Mouse (Mus musculus) embryonic facial prominence, embryonic 10.5 days (tissue): ENCODE results near the gene Olfr821. TPM values are rescaled to one million over a fixed set of nuclear protein-coding genes. Genes with fewer than 3 reads are reported as not detected.
"Not testable (repeated sequence)": the region's sequence is repeated elsewhere in the genome, so short reads cannot be mapped to it uniquely, and the experiment has no call there.

Source experiments
- DNase-seq: peaks from one replicate; pipeline ENCODE4 v3.0.0-alpha.2; 2017; ENCODE audit warnings: low spot score
- H3K27ac ChIP-seq: fragments of 300-500 bp; sonication (generic); replicated peaks from 2 replicates; pipeline ENCODE4 v1.5.1; 2016; ENCODE audit warnings: mild to moderate bottlenecking
- H3K27me3 ChIP-seq: fragments of 300-500 bp; sonication (generic); replicated peaks from 2 replicates; pipeline ENCODE4 v1.6.1; 2016; ENCODE audit warnings: low read depth, mild to moderate bottlenecking; ENCODE audit not compliant: poor library complexity, severe bottlenecking
- H3K36me3 ChIP-seq: fragments of 300-500 bp; sonication (generic); replicated peaks from 2 replicates; pipeline ENCODE4 v1.6.1; 2016; ENCODE audit warnings: mild to moderate bottlenecking, moderate library complexity
- H3K4me1 ChIP-seq: fragments of 300-500 bp; sonication (generic); 2 replicates; pipeline ENCODE4 v1.6.1; 2016
- H3K4me3 ChIP-seq: fragments of 300-500 bp; sonication (generic); 2 replicates; pipeline ENCODE4 v1.5.1; 2016; ENCODE audit warnings: mild to moderate bottlenecking, moderate library complexity
- H3K9me3 ChIP-seq: fragments of 300-500 bp; sonication (generic); 2 replicates; pipeline ENCODE4 v1.6.1; 2016; ENCODE audit warnings: mild to moderate bottlenecking
- WGBS: fragments of 180-500 bp; shearing (Covaris S2); methylation state at CpG from one replicate; pipeline ENCODE4 v1.1.7; 2016; 5-methylcytosine and 5-hydroxymethylcytosine counted together
- polyA plus RNA-seq: library from polyadenylated mRNA; unstranded; fragments of >200 nt; fragmentation: Nextera tagmentation; extraction: Ambion mirVana; gene quantifications from 2 replicates; pipeline ENCODE4 v1.2.1, GENCODE M21; 2016

Gene Olfr821
- not detected in 2 replicates for polyA plus RNA-seq

DNA sequence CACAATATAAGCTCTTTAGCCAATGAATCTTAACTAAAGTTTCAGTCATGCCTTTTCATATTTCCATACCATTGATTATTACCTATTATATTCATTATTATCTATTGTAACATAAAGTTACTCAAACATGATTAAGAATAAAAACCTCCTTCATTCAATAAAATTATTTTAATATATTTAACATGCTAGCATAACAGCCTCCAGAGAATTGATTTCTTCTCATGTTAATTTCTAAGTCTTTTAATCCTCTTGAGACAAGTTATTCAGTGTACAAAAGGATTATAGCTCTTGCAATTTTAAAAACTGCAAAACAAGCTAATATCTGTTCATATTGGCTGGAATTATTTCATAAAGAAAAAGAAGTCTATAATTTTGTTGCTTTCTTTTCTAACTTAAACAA lies at the start of gene Olfr821:
Gene Olfr821 (plus strand): TSS at position 301 of the 400 bp plus-strand sequence.
- Histone ChIP-seq H3K36me3 (no peaks in the 10 kb centered on the region), H3K27ac (no peak within 1 kb of the TSS), H3K4me3 (no peak within 1 kb of the TSS), H3K9me3 (no peaks in the 10 kb centered on the region), H3K27me3 (no peaks in the 10 kb centered on the region), H3K4me1 (no peaks in the 10 kb centered on the region)
- DNase-seq = no peak

DNA sequence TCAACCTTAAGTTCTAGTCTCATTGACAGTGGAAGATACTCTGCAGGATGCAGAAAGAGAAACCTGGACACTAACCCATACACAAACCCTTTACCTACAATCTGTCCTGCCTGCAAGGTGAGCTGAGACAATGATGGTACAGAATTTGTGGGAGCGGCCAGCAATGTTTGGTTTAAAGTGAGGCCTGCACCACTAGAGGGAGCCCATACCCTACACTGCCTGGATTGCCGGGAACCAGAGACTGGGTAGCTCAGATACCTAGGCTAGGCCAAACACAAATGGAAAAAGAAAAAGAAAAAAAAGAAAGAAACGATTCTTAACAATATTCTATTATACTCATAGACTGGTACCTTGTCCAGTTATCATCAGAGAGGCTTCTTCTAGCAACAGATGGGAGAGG lies 48.3 kb upstream of the Olfr821 start:
- H3K27ac ChIP-seq, H3K4me3 ChIP-seq, DNase-seq, H3K9me3 ChIP-seq, H3K4me1 ChIP-seq, H3K36me3 ChIP-seq, H3K27me3 ChIP-seq: not testable (repeated sequence)
- no CpG with 5 or more reads among the region's 3 CpGs for WGBS

DNA sequence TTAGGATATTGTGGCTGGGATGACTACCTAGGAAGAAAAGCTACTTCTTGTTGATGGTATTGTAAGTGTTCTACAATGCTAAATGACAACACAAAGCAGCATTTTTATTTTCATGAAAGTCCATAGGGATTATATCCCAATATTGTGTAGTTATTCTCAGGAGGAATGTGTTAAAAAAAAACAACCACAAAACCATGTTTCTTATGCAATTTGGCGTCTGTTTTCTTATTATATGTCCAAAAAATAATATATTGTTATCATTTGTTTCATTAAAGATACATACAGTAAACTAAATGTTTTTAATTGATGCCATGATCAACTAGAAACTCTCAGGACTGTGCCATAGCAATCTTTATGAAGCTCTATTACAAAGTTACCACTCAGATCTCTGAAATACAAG lies 45.2 kb upstream of the Olfr821 start, which contains the start of gene Gm10310:
Gene Gm10310 (minus strand): TSS at position 101 of the 400 bp plus-strand sequence.
- H3K9me3 ChIP-seq, H3K4me1 ChIP-seq, H3K27ac ChIP-seq, H3K4me3 ChIP-seq, DNase-seq, H3K36me3 ChIP-seq, H3K27me3 ChIP-seq: not testable (repeated sequence)
- no CpG with 5 or more reads among the region's 1 CpGs for WGBS

DNA sequence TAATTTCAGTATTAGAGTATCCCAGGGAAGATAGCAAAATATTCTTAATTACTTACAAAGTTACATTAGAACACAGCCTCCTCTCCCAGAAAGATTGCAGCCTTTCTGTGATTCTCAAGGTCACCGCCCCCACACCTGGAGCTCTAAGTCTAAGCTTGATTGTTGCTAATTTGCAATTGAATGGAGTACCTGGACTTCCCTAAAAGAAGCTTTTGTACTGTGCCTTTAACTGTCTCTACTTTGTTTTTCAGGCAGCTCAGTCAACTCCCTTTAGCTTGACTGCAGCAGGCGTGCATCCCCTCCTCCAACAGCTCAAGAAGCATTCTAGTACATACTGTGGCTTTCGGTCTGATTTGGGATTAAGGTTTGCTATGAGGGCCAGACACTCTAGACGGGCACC lies 26.0 kb upstream of the Olfr821 start:
- 87% methylated on average over 4 of the region's 4 CpGs for WGBS
- DNase-seq = not testable (repeated sequence)

DNA sequence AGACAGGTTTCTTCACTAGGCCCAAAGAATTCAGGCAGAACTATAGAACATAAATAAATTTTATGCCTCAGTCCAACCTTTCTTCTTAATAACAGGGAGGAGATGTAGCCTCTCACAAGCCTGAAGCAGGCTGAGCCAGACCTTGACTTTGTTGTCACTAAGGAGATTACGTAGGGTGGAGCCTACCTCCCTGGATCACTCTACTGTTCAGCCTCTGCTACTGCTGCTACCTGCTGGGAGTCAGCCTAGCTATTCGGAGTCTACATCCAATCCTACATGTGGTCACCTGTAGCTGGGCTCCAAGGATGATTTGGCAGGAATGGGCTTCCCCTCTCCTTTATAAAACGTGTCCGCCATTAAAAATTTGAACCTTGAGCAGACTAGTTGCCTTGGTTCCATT lies 24.8 kb upstream of the Olfr821 start:
- not testable (repeated sequence) for H3K4me3 ChIP-seq, H3K9me3 ChIP-seq, H3K36me3 ChIP-seq, H3K27ac ChIP-seq, H3K27me3 ChIP-seq, DNase-seq, H3K4me1 ChIP-seq
- 89% methylated on average over 4 of the region's 4 CpGs for WGBS

More for the DNA sequence above, 26.0 kb upstream of the Olfr821 start:
- not testable (repeated sequence) for H3K27ac ChIP-seq, H3K4me3 ChIP-seq, H3K36me3 ChIP-seq, H3K4me1 ChIP-seq, H3K27me3 ChIP-seq, H3K9me3 ChIP-seq

DNA sequence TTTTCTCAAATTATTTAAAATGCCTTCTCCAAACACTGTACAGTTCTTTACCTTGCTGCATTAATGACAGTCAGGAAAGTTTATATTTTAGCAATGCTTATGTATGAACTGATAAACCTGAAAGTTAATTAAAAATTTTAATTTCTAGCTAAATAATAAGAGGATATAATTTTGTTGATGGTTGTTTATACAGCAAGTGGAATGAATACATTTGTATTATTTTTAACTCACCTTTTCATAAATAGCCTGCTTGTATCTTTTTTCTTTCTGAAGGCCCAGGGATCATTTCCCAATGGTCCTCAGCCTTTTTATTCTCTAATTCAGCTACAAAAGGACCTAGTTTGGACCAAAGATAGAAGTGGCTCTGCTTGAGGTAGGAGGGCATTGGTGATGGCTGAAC lies 17.8 kb upstream of the Olfr821 start, which contains the start of gene Olfr820:
Gene Olfr820 (plus strand): TSS at position 301 of the 400 bp plus-strand sequence.
- Histone ChIP-seq H3K36me3 (no peaks in the 10 kb centered on the region), H3K9me3 (no peaks in the 10 kb centered on the region), H3K4me3 (no peak within 1 kb of the TSS), H3K27ac (no peak within 1 kb of the TSS), H3K4me1 (no peaks in the 10 kb centered on the region), H3K27me3 (no peaks in the 10 kb centered on the region)
- DNase-seq = no peak

DNA sequence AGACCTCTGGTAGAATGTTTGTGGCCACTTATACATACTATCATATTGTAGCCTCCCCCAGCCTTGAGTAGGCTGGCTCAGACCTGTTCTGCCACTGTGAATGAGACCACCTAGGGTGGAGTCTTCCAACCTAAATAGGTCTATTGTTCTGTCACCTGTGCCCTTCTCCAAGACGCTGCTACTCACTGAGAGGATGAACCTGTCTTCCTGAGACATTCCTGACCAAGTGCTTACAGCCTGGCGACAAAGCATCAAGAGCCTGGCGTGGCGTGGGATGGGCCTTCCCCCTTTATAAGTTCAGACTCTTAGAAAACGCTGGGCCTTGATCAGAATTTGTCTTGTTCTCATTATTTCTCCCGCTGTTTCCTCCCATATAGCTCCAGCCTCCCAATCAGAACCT lies 6.9 kb downstream of the Olfr821 start:
- WGBS = 65% methylated on average over 6 of the region's 6 CpGs
- Histone ChIP-seq H3K4me1 (no peaks in the 10 kb centered on the region), H3K27ac (no peak overlapping the region), H3K9me3 (no peaks in the 10 kb centered on the region), H3K36me3 (no peaks in the 10 kb centered on the region), H3K4me3 (no peak overlapping the region), H3K27me3 (no peaks in the 10 kb centered on the region)
- no peak for DNase-seq

DNA sequence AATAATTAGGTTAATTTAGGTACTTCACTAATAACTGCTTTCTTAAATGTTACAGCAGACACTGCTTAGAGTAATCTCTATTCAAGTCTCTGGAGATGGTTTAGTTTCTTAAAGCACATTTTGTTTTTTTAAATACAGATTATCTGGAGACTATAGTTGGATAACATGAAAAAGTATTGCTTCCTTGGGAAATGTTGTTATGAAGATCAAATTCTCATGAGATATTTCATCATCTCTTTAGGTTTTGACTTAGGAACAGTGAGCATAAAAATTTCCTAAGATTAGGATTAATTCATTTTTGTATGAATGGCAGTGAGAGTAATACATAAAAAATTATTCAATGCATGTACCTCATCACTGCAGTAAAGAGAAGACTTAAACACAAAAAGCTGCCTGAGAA lies 40.8 kb downstream of the Olfr821 start, which contains the start of gene Olfr822:
Gene Olfr822 (plus strand): TSS at position 301 of the 400 bp plus-strand sequence.
- DNase-seq = no peak
- Histone ChIP-seq H3K36me3 (no peaks in the 10 kb centered on the region), H3K27me3 (no peaks in the 10 kb centered on the region), H3K4me3 (no peak within 1 kb of the TSS), H3K4me1 (no peaks in the 10 kb centered on the region), H3K27ac (no peak within 1 kb of the TSS), H3K9me3 (no peaks in the 10 kb centered on the region)

Other genes with a start within 250 kb of the Olfr821 start
- not detected in 2 replicates for gene Olfr810, start 235.4 kb upstream of the Olfr821 start, polyA plus RNA-seq
- not detected in 2 replicates for gene Olfr811, start 226.0 kb upstream of the Olfr821 start, polyA plus RNA-seq
- gene Olfr812, start 184.3 kb upstream of the Olfr821 start, polyA plus RNA-seq = not detected in 2 replicates
- gene Olfr813, start 175.0 kb upstream of the Olfr821 start, polyA plus RNA-seq = not detected in 2 replicates
- not detected in 2 replicates for gene Olfr814, start 150.5 kb upstream of the Olfr821 start, polyA plus RNA-seq
- not detected in 2 replicates for gene Olfr815, start 124.5 kb upstream of the Olfr821 start, polyA plus RNA-seq
- gene Olfr816, start 114.8 kb upstream of the Olfr821 start, polyA plus RNA-seq = not detected in 2 replicates
- not detected in 2 replicates for gene Olfr818, start 81.2 kb upstream of the Olfr821 start, polyA plus RNA-seq
- not detected in 2 replicates for gene Olfr819, start 63.1 kb upstream of the Olfr821 start, polyA plus RNA-seq
- gene Olfr247, start 54.2 kb upstream of the Olfr821 start, polyA plus RNA-seq = not detected in 2 replicates
- not detected in 2 replicates for gene Gm10310, start 45.3 kb upstream of the Olfr821 start, polyA plus RNA-seq
- not detected in 2 replicates for gene Olfr820, start 17.7 kb upstream of the Olfr821 start, polyA plus RNA-seq
- not detected in 2 replicates for gene Olfr822, start 40.9 kb downstream of the Olfr821 start, polyA plus RNA-seq
- not detected in 2 replicates for gene Olfr823, start 85.0 kb downstream of the Olfr821 start, polyA plus RNA-seq
- gene Olfr824, start 99.7 kb downstream of the Olfr821 start, polyA plus RNA-seq = not detected in 2 replicates
- gene Olfr825, start 136.4 kb downstream of the Olfr821 start, polyA plus RNA-seq = not detected in 2 replicates
- not detected in 2 replicates for gene Olfr826, start 153.8 kb downstream of the Olfr821 start, polyA plus RNA-seq
- not detected in 2 replicates for gene Olfr827, start 184.1 kb downstream of the Olfr821 start, polyA plus RNA-seq
- gene Neurod4, start 249.9 kb downstream of the Olfr821 start, polyA plus RNA-seq = 5.9 and 13.1 TPM in 2 replicates